Mouse (Mus musculus) liver, embryonic 16.5 days (tissue): ENCODE results near the gene Apof. TPM values are rescaled to one million over a fixed set of nuclear protein-coding genes. Genes with fewer than 3 reads are reported as not detected.

Experiments
- ATAC-seq: fragments of 200-750 bp; cut with Nextera tagmentation; 2 replicates; pipeline ENCODE4 v1.8.0; 2017; ENCODE audit warnings: low read depth, mild to moderate bottlenecking, moderate number of reproducible peaks, moderate library complexity
- H3K27ac ChIP-seq: fragments of 300-500 bp; sonication (generic); 2 replicates; pipeline ENCODE4 v1.5.1; 2014; ENCODE audit warnings: mild to moderate bottlenecking, low read length
- H3K27me3 ChIP-seq: fragments of 300-500 bp; sonication (generic); 2 replicates; pipeline ENCODE4 v1.6.1; 2014; ENCODE audit warnings: low read depth, low read length, mixed read lengths; ENCODE audit not compliant: control insufficient read depth, insufficient read depth
- H3K36me3 ChIP-seq: fragments of 300-500 bp; sonication (generic); 2 replicates; pipeline ENCODE4 v1.6.1; 2014; ENCODE audit warnings: mild to moderate bottlenecking; ENCODE audit not compliant: control insufficient read depth, insufficient read depth
- H3K4me1 ChIP-seq: fragments of 300-500 bp; sonication (generic); 2 replicates; pipeline ENCODE4 v1.6.1; 2014; ENCODE audit warnings: low read depth, low read length, mixed read lengths; ENCODE audit not compliant: control insufficient read depth
- H3K4me2 ChIP-seq: fragments of 300-500 bp; sonication (generic); 2 replicates; pipeline ENCODE4 v1.6.1; 2014; ENCODE audit warnings: low read depth, low read length, mixed read lengths
- H3K4me3 ChIP-seq: fragments of 300-500 bp; sonication (generic); 2 replicates; pipeline ENCODE4 v1.5.1; 2014; ENCODE audit warnings: low read depth, mild to moderate bottlenecking, low read length
- H3K9ac ChIP-seq: fragments of 300-500 bp; sonication (generic); 2 replicates; pipeline ENCODE4 v1.6.1; 2014; ENCODE audit warnings: low read depth, low read length
- H3K9me3 ChIP-seq: fragments of 300-500 bp; sonication (generic); replicated peaks from 2 replicates; pipeline ENCODE4 v1.6.1; 2016; ENCODE audit warnings: low read length; ENCODE audit not compliant: control insufficient read depth
- WGBS: fragments of 180-500 bp; shearing (Covaris S2); extraction: QIAGEN DNeasy Blood & Tissue Kit; methylation state at CpG from one replicate; pipeline ENCODE4 v1.1.7; 2014; ENCODE audit not compliant: insufficient replicate concordance; 5-methylcytosine and 5-hydroxymethylcytosine counted together
- polyA plus RNA-seq: library from polyadenylated mRNA; unstranded; fragments of >200 nt; fragmentation: Nextera tagmentation; extraction: Ambion mirVana; gene quantifications from 2 replicates; pipeline ENCODE4 v1.2.1, GENCODE M21; 2015

The Apof gene
- polyA plus RNA-seq, 1 experiment from 2014 or later: 253 TPM

DNA sequence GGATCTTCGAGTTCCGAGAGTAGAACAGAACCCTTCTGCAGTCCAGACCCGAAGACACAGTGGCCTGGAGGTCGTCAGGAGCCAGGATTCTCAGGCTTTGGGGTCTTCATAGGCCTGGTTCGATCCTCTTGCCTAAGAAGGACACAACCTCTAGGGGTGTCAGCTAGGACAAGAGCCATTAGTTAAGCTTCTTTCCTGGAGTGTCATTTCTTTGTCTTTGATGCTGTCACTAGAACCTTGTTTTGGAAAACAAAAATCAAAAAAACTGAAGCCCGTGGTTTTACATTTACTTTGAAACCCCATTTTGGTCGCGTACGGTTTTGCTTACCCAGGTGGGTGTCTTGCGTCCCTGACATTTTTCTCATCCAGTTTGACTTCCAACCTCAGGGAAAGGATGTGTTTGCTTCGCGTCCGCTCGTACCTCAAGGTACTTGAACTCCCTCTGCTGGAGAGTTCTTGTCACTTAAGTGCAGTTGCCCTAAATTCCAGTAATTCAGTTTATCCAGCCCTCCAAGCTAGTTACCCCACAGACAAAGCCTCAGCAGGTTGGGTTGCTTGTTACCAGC is 36.0 kb upstream of the Apof start:
- H3K4me3 ChIP-seq: peak overlapping the region; percentile 84
- peak overlapping the region; percentile 89 for H3K4me2 ChIP-seq
- no peaks in the 10 kb centered on the region for H3K36me3 ChIP-seq
- H3K9ac ChIP-seq: peak overlapping the region; percentile 88
- H3K27ac ChIP-seq: peak overlapping the region; percentile 95
- WGBS: under 1% methylated on average over 14 of the region's 14 CpGs
- H3K4me1 ChIP-seq: peaks cover 33% of the 10 kb centered on the region
- ATAC-seq: peak; percentile 32
- no peaks in the 10 kb centered on the region for H3K27me3 ChIP-seq
- H3K9me3 ChIP-seq: no peaks in the 10 kb centered on the region

DNA sequence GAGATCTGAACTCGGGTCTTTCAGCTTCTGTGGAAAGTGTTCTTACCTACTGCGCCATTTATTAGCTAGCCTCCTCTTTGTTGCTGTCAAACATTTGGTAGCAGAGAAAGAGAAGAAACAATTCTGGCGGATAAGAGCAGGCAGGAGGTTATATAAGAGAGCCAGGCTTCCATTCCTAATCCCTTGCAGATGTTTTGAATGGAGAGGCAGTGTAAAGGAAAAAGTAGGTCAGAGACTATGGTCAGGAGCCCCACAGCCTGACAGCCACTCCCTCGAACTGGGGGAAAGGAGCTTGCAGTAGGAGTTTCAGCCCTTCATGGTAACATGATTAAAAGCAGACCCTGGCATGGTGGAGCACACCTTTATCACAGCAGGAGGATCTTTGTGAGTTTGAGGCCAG is 32.1 kb upstream of the Apof start:
- 67% methylated on average over 4 of the region's 4 CpGs for WGBS
- Histone ChIP-seq H3K9me3 (no peaks in the 10 kb centered on the region), H3K4me1 (peaks cover 19% of the 10 kb centered on the region), H3K27ac (no peak overlapping the region), H3K4me2 (no peak overlapping the region), H3K9ac (no peak overlapping the region), H3K27me3 (no peaks in the 10 kb centered on the region), H3K36me3 (peaks cover 13% of the 10 kb centered on the region), H3K4me3 (no peak overlapping the region)
- no peak for ATAC-seq

GRCm38 (mm10) chr10:128237807-128238480 is 30.5 kb upstream of the Apof start:
- Histone ChIP-seq H3K27me3 (no peaks in the 10 kb centered on the region), H3K36me3 (peaks cover 23% of the 10 kb centered on the region), H3K4me2 (no peak overlapping the region), H3K4me3 (no peak overlapping the region), H3K27ac (no peak overlapping the region; the same call in 1 of the 2 replicates), H3K4me1 (peaks cover 17% of the 10 kb centered on the region), H3K9me3 (no peaks in the 10 kb centered on the region), H3K9ac (no peak overlapping the region)
- no peak for ATAC-seq
- 75% methylated on average over 15 of the region's 15 CpGs for WGBS

GRCm38 (mm10) chr10:128239140-128239539 is 29.3 kb upstream of the Apof start:
- H3K27ac ChIP-seq: no peak overlapping the region
- no peak for ATAC-seq
- peaks cover 33% of the 10 kb centered on the region for H3K36me3 ChIP-seq

GRCm38 (mm10) chr10:128240131-128240530 is 28.3 kb upstream of the Apof start:
- WGBS: 44% methylated on average over 18 of the region's 18 CpGs
- peaks cover 41% of the 10 kb centered on the region for H3K36me3 ChIP-seq
- no peak for ATAC-seq

More at GRCm38 (mm10) chr10:128239140-128239539, 29.3 kb upstream of the Apof start:
- no peak overlapping the region for H3K4me3 ChIP-seq
- H3K4me2 ChIP-seq: no peak overlapping the region
- WGBS: 72% methylated on average over 4 of the region's 4 CpGs
- no peak overlapping the region for H3K9ac ChIP-seq
- H3K4me1 ChIP-seq: peaks cover 10% of the 10 kb centered on the region
- H3K27me3 ChIP-seq: no peaks in the 10 kb centered on the region
- no peaks in the 10 kb centered on the region for H3K9me3 ChIP-seq

GRCm38 (mm10) chr10:128243252-128243651 is 25.2 kb upstream of the Apof start:
- Histone ChIP-seq H3K4me3 (no peak overlapping the region), H3K9me3 (no peaks in the 10 kb centered on the region), H3K9ac (no peak overlapping the region), H3K4me1 (peaks cover 4% of the 10 kb centered on the region), H3K36me3 (peaks cover 63% of the 10 kb centered on the region), H3K4me2 (no peak overlapping the region), H3K27me3 (no peaks in the 10 kb centered on the region), H3K27ac (no peak overlapping the region)
- WGBS: 90% methylated on average over 8 of the region's 8 CpGs
- ATAC-seq: no peak

More at GRCm38 (mm10) chr10:128240131-128240530, 28.3 kb upstream of the Apof start:
- H3K27ac ChIP-seq: no peak overlapping the region
- peaks cover 9% of the 10 kb centered on the region for H3K4me1 ChIP-seq
- H3K9ac ChIP-seq: no peak overlapping the region
- H3K9me3 ChIP-seq: no peaks in the 10 kb centered on the region
- no peak overlapping the region for H3K4me3 ChIP-seq
- H3K27me3 ChIP-seq: no peaks in the 10 kb centered on the region
- H3K4me2 ChIP-seq: no peak overlapping the region

DNA sequence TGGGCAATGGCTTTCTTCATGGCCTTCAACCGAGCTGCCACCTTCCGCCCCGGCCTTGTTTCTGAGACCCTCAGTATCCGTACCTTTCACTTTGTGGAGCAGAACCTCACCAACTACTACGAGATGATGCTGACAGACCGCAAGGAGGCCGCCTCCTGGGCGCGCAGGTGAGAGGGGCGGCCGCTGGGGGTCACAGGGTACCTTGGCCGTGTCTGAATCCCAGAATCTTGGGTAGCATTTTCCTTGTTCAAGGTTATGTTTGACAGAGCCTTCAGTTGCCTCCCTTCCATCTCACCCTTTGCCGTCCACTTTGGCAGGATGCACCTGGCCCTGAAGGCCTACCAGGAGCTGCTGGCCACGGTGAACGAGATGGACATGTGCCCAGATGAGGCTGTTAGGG is 24.4 kb upstream of the Apof start:
- WGBS: 89% methylated on average over 15 of the region's 15 CpGs
- H3K9me3 ChIP-seq: no peaks in the 10 kb centered on the region
- no peak for ATAC-seq
- H3K27me3 ChIP-seq: no peaks in the 10 kb centered on the region
- H3K4me3 ChIP-seq: no peak overlapping the region
- H3K9ac ChIP-seq: no peak overlapping the region
- H3K4me1 ChIP-seq: peaks cover 4% of the 10 kb centered on the region; the same call in 1 of the 2 replicates
- peaks cover 66% of the 10 kb centered on the region for H3K36me3 ChIP-seq
- no peak overlapping the region for H3K4me2 ChIP-seq
- H3K27ac ChIP-seq: no peak overlapping the region

DNA sequence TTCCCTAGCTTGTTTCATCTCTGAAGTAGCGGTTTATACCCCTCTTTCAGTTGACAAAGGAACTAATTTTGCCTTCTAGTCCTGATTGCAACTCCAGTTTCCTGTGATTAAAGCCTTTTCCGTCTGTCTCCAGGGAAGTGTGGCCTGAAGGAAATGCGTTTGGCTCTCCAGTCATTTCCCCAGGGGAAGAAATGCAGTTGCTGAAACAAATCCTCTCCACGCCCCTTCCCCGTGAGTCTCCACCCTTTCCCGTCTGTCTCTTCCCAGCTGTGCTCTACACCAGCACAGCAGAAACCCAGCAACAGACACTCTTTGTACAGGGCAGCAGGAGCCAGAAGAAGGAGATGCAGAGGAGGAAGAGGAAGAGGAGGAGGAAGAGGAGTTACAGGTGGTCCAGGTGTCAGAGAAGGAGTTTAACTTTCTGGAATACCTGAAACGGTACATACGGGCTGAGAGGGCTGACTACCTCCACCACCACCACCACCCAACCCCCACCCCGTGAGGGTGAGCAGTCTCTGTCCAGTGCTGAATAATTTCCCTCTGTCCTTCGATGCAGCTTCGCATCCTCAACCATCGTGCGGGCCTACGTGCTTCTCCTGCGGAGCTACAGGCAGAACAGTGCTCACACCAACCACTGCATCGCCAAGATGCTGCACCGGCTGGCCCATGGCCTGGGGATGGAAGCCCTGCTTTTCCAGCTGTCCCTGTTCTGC is 21.3 kb upstream of the Apof start:
- Histone ChIP-seq H3K4me2 (no peak overlapping the region), H3K36me3 (peaks cover 77% of the 10 kb centered on the region), H3K27me3 (no peaks in the 10 kb centered on the region), H3K9me3 (no peaks in the 10 kb centered on the region), H3K4me1 (no peaks in the 10 kb centered on the region), H3K27ac (0 out of 2 replicates have a peak overlapping the region, but pooled peaks have one; percentile 35), H3K9ac (no peak overlapping the region), H3K4me3 (no peak overlapping the region)
- 86% methylated on average over 17 of the region's 17 CpGs for WGBS
- ATAC-seq: 0 out of 2 replicates have a peak, but pooled peaks have one; percentile 25

- Histone ChIP-seq H3K9me3 (no peaks in the 10 kb centered on the region), H3K27me3 (no peaks in the 10 kb centered on the region), H3K4me1 (no peaks in the 10 kb centered on the region), H3K36me3 (peaks cover 58% of the 10 kb centered on the region), H3K4me2 (no peak overlapping the region), H3K4me3 (no peak overlapping the region), H3K27ac (no peak overlapping the region), H3K9ac (no peak overlapping the region)
- ATAC-seq: no peak
- WGBS: 82% methylated on average over 13 of the region's 13 CpGs
Measured at GRCm38 (mm10) chr10:128250565-128250964, 17.9 kb upstream of the Apof start.
